Mouse (Mus musculus) lung, embryonic 14.5 days (tissue): Measurements from ENCODE around the gene Metap2. TPM values are rescaled to one million over a fixed set of nuclear protein-coding genes. Genes with fewer than 3 reads are reported as not detected.

Experiments
- ATAC-seq: fragments of 200-750 bp; cut with Nextera tagmentation; 2 replicates; pipeline ENCODE4 v1.8.0; 2017; ENCODE audit warnings: mild to moderate bottlenecking, moderate TSS enrichment, moderate library complexity; ENCODE audit not compliant: insufficient read depth
- DNase-seq: peaks from one replicate; pipeline ENCODE4 v3.0.0-alpha.2; 2015
- H3K27ac ChIP-seq: fragments of 300-500 bp; sonication (generic); 2 replicates; pipeline ENCODE4 v1.5.1; 2014; ENCODE audit warnings: low read depth, mild to moderate bottlenecking, moderate library complexity
- H3K27me3 ChIP-seq: fragments of 300-500 bp; sonication (generic); 2 replicates; pipeline ENCODE4 v1.6.1; 2014; ENCODE audit warnings: low read length, control low read depth; ENCODE audit not compliant: insufficient read depth
- H3K36me3 ChIP-seq: fragments of 300-500 bp; sonication (generic); 2 replicates; pipeline ENCODE4 v1.6.1; 2014; ENCODE audit warnings: control low read depth; ENCODE audit not compliant: insufficient read depth
- H3K4me1 ChIP-seq: fragments of 300-500 bp; sonication (generic); 2 replicates; pipeline ENCODE4 v1.6.1; 2014; ENCODE audit warnings: antibody characterized with exemption, control low read depth; ENCODE audit not compliant: insufficient read depth
- H3K4me2 ChIP-seq: fragments of 300-500 bp; sonication (generic); 2 replicates; pipeline ENCODE4 v1.6.1; 2014; ENCODE audit warnings: mild to moderate bottlenecking
- H3K4me3 ChIP-seq: fragments of 300-500 bp; sonication (generic); 2 replicates; pipeline ENCODE4 v1.5.1; 2014; ENCODE audit warnings: low read depth, low read length
- H3K9ac ChIP-seq: fragments of 300-500 bp; sonication (generic); 2 replicates; pipeline ENCODE4 v1.6.1; 2014
- H3K9me3 ChIP-seq: fragments of 300-500 bp; sonication (generic); 2 replicates; pipeline ENCODE4 v1.6.1; 2016; ENCODE audit warnings: low read depth, low read length, control low read depth
- CTCF ChIP-seq: IDR thresholded peaks from 2 replicates; pipeline ENCODE4 v1.5.1; 2016; ENCODE audit warnings: antibody characterized with exemption, low read depth
- WGBS: fragments of 180-500 bp; shearing (Covaris S2); extraction: QIAGEN DNeasy Blood & Tissue Kit; methylation state at CpG from one replicate; pipeline ENCODE4 v1.1.7; 2014; 5-methylcytosine and 5-hydroxymethylcytosine counted together
- polyA plus RNA-seq: library from polyadenylated mRNA; unstranded; fragments of >200 nt; fragmentation: Nextera tagmentation; extraction: Ambion mirVana; gene quantifications from 2 replicates; pipeline ENCODE4 v1.2.1, GENCODE M21; 2014

Gene Metap2
- polyA plus RNA-seq, 1 experiment from 2014 or later, result 213 TPM

DNA sequence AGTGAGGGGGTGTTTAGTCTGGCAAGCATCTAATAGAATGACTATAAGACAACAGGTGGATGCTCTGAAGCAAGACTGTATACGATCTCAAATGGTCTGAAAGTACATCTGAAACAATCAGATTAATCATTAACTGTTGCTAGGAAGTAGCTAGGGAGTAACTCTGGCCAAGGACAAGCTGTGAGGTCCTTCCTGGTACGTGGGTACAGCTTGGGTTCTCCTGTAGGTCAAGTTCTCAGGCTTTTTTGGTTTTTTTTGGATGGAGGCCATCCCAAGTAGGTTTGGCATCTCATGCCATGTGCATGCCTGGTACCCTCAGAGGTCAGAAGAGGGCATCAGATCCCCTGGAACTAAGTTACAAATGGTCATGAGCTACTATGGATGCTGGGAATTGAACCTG is 2.4 kb upstream of the Metap2 start:
- no peaks in the 10 kb centered on the region for H3K9me3 ChIP-seq
- H3K27me3 ChIP-seq, result no peaks in the 10 kb centered on the region
- H3K27ac ChIP-seq, result no peak overlapping the region
- H3K4me3 ChIP-seq, result no peak overlapping the region
- ATAC-seq, result no peak
- TF ChIP-seq CTCF, result no peak
- no peaks in the 10 kb centered on the region for H3K4me1 ChIP-seq
- H3K4me2 ChIP-seq, result no peak overlapping the region
- no peak overlapping the region for H3K9ac ChIP-seq
- WGBS, result 40% methylated on average over 2 of the region's 2 CpGs
- H3K36me3 ChIP-seq, result no peaks in the 10 kb centered on the region
- DNase-seq, result no peak

DNA sequence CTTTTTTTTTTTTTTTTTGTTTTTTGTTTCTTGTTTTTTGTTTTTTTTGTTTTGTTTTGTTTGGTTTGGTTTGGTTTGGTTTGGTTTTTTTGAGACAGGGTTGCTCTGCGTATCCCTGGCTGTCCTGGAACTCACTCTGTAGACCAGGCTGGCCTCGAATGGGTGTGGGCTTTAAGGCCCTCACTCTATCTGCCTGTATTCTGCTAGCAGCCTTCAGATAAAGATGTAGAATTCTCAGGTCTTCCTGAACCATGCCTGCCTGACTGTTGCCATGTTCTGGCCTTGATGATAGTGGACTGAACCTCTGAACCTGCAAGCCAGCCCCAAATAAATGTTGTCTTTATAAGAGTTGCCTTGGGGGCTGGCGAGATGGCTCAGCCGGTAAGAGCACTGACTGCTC is 4.3 kb downstream of the Metap2 start:
- TF ChIP-seq CTCF, result no peak
- H3K4me2 ChIP-seq, result no peak overlapping the region
- no peak overlapping the region for H3K4me3 ChIP-seq
- 0 out of 2 replicates have a peak, but pooled peaks cover 3% of the 10 kb centered on the region for H3K4me1 ChIP-seq
- H3K9ac ChIP-seq, result no peak overlapping the region
- no peak for ATAC-seq
- no peaks in the 10 kb centered on the region for H3K36me3 ChIP-seq
- no peak overlapping the region for H3K27ac ChIP-seq
- H3K27me3 ChIP-seq, result no peaks in the 10 kb centered on the region
- DNase-seq, result no peak
- H3K9me3 ChIP-seq, result no peaks in the 10 kb centered on the region
- WGBS, result 87% methylated on average over 4 of the region's 4 CpGs

DNA sequence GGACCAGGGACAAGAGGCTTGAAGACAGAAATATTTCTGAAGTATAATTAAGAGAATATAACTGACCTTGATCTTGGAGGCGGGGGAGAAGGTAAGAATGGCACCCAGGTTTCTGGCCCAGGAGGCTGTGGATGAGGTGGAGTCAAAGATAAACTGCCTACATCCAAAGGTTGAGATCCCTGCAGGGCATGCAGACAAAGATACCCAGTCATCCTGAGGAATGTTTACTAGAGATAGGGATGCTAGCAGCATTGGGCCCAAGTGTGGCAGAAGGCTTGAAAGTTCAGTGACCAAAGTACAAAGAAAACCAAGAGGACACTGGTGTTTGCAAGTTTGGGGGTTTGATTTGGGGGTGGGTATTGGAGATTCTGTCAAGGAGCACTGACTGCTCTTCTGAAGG is 5.9 kb downstream of the Metap2 start:
- WGBS, result 89% methylated on average over 1 of the region's 1 CpGs

DNA sequence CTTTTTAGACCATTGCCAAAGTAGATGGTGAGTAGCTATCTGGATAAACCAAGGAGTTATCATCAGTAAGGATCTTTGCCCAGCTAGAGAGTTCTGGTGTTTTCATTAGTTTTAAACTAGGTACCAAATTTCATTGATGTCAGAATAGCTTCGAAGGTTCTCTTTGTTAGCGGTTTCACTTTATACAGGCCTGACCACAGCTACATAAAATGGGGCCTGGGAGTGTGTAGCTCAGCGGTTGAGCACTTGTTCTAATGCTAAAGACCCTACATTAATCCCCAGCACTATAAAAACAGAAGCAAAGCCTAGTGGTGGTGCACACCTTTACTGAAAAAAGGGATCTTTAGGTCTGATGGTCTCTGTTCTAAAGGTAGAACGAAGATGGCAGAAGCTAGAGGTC is 6.3 kb downstream of the Metap2 start:
- ATAC-seq (no peak), DNase-seq (no peak)
- peaks cover 15% of the 10 kb centered on the region; the same call in 1 of the 2 replicates for H3K36me3 ChIP-seq
- H3K9ac ChIP-seq, result peak overlapping the region; percentile 92; the same call in 1 of the 2 replicates
- H3K27me3 ChIP-seq, result no peaks in the 10 kb centered on the region
- H3K4me1 ChIP-seq, result 0 out of 2 replicates have a peak, but pooled peaks cover 3% of the 10 kb centered on the region
- no peak for TF ChIP-seq CTCF
- no peak overlapping the region; the same call in 1 of the 2 replicates for H3K27ac ChIP-seq
- no peaks in the 10 kb centered on the region for H3K9me3 ChIP-seq
- peak overlapping the region; percentile 98 for H3K4me3 ChIP-seq
- WGBS, result 68% methylated on average over 4 of the region's 4 CpGs
- peak overlapping the region; percentile 91 for H3K4me2 ChIP-seq

More for the DNA sequence above, 5.9 kb downstream of the Metap2 start:
- DNase-seq, result no peak
- no peak for TF ChIP-seq CTCF
- Histone ChIP-seq H3K4me2 (peak overlapping the region; percentile 91; the same call in 1 of the 2 replicates), H3K27ac (no peak overlapping the region), H3K4me1 (0 out of 2 replicates have a peak, but pooled peaks cover 3% of the 10 kb centered on the region), H3K9ac (no peak overlapping the region), H3K4me3 (peak overlapping the region; percentile 13; the same call in 1 of the 2 replicates), H3K27me3 (no peaks in the 10 kb centered on the region), H3K9me3 (no peaks in the 10 kb centered on the region), H3K36me3 (peaks cover 11% of the 10 kb centered on the region; the same call in 1 of the 2 replicates)
- no peak for ATAC-seq

DNA sequence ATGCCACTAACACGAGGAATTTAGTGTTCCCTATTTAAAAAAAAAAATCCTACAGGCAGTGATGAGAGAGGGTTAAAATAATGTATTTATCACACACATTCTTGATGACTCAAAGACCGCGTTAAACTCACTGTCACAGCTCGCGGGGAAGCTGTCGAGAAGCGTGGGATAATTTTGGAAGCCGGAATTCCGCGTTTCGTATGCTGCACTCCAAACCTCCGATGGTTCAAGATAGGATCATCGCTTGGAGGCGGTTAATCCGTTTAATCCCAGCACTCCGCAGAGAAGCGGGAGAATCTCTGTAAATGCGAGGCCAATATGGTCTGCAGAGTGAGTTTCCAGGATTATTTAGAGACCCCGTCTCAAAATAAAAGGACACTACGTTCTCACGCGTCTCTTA is 6.9 kb downstream of the Metap2 start:
- peak overlapping the region; percentile 88; the same call in 1 of the 2 replicates for H3K27ac ChIP-seq
- peaks cover 21% of the 10 kb centered on the region for H3K36me3 ChIP-seq
- H3K9ac ChIP-seq, result peak overlapping the region; percentile 92
- no peaks in the 10 kb centered on the region for H3K9me3 ChIP-seq
- H3K4me1 ChIP-seq, result 0 out of 2 replicates have a peak, but pooled peaks cover 3% of the 10 kb centered on the region
- peak overlapping the region; percentile 91 for H3K4me2 ChIP-seq
- peak overlapping the region; percentile 98 for H3K4me3 ChIP-seq
- under 1% methylated on average over 22 of the region's 22 CpGs for WGBS
- no peak for DNase-seq
- ATAC-seq, result no peak
- no peak for TF ChIP-seq CTCF
- no peaks in the 10 kb centered on the region for H3K27me3 ChIP-seq

DNA sequence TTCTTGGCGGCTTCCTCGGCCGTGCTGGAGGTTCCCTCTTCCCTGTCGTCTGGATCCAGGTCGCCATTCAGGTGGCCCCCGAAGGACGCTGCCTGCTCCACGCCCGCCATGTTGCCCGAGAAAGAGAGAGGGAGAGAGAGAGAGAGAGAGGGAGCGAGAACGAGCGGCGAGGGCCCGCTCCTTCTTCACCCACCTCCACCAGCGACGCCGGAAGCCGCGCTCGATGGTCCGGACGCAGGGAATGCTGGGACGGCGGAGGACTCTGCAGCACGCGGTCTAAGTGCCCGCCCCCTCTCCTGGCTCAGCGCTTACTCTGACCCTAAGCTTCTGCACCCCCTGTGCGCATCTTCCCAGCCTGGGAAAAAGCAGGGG is 7.3 kb downstream of the Metap2 start:
- H3K27ac ChIP-seq, result peak overlapping the region; percentile 88
- peak overlapping the region; percentile 98 for H3K4me3 ChIP-seq
- H3K36me3 ChIP-seq, result peaks cover 25% of the 10 kb centered on the region
- H3K4me1 ChIP-seq, result 0 out of 2 replicates have a peak, but pooled peaks cover 3% of the 10 kb centered on the region
- peak overlapping the region; percentile 92 for H3K9ac ChIP-seq
- TF ChIP-seq CTCF, result no peak
- DNase-seq, result peak; percentile 96
- H3K27me3 ChIP-seq, result no peaks in the 10 kb centered on the region
- peak; percentile 99 for ATAC-seq
- peak overlapping the region; percentile 91 for H3K4me2 ChIP-seq
- H3K9me3 ChIP-seq, result no peaks in the 10 kb centered on the region
- 0% methylated on average over 23 of the region's 30 CpGs for WGBS

DNA sequence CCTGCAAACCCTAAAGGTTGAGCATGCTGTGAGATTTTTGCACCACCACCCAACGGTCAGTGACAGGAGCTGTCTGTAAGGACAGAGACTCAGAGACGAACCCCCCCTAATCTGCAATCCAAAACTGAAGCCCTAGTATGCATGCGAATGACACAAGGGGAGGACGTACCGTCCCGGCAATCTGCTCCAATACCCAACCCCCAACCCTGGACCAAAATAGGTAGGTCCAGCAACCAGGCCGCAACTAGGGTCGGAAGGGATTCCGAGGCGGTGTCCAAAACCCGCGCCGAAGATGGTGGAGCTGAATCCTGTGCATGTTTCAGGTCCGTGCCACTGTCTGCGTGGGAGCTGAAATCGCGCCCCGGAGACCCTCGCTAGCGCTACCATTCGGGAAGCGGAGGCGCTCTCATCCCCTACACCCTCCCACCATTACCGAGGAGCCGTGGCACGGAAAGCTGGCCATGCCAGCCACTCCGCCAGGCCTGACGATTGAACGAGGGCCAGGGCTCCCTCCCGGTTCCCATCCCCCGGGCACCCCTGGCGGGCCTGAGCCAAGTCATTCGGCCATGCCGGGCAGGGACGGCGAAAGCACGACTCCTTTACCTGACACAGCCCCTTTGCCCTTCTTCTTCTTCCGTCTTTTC is 7.8 kb downstream of the Metap2 start:
- H3K36me3 ChIP-seq, result peaks cover 28% of the 10 kb centered on the region
- WGBS, result 0% methylated on average over 38 of the region's 38 CpGs
- H3K27me3 ChIP-seq, result no peaks in the 10 kb centered on the region
- peak overlapping the region; percentile 88 for H3K27ac ChIP-seq
- no peaks in the 10 kb centered on the region for H3K9me3 ChIP-seq
- TF ChIP-seq CTCF, result no peak
- peak overlapping the region; percentile 91 for H3K4me2 ChIP-seq
- 0 out of 2 replicates have a peak, but pooled peaks cover 3% of the 10 kb centered on the region for H3K4me1 ChIP-seq
- peak; percentile 78 for ATAC-seq
- DNase-seq, result peak; percentile 48
- H3K4me3 ChIP-seq, result peak overlapping the region; percentile 98
- peak overlapping the region; percentile 92 for H3K9ac ChIP-seq
